Mouse (Mus musculus) thymus, postnatal 0 days (tissue): Measurements from ENCODE around the gene D630045J12Rik. TPM values are rescaled to one million over a fixed set of nuclear protein-coding genes. Genes with fewer than 3 reads are reported as not detected.

Source experiments
- DNase-seq: peaks from one replicate; pipeline ENCODE4 v3.0.0-alpha.2; 2015; ENCODE audit warnings: low spot score
- polyA plus RNA-seq: library from polyadenylated mRNA; unstranded; fragments of >200 nt; fragmentation: Nextera tagmentation; extraction: Ambion mirVana; gene quantifications from 2 replicates; pipeline ENCODE4 v1.2.1, GENCODE M21; 2015

Gene D630045J12Rik
- polyA plus RNA-seq, 1 experiment from 2014 or later: 0.35 TPM

GRCm38 (mm10) chr6:38242833-38243232 is 11.0 kb downstream of the D630045J12Rik start:
- DNase-seq: no peak

GRCm38 (mm10) chr6:38242295-38242830 is 11.4 kb downstream of the D630045J12Rik start:
- DNase-seq: no peak

- no peak for DNase-seq
Measured at GRCm38 (mm10) chr6:38241508-38241907, 12.3 kb downstream of the D630045J12Rik start.

- no peak for DNase-seq
Measured at GRCm38 (mm10) chr6:38240618-38241017, 13.2 kb downstream of the D630045J12Rik start.

GRCm38 (mm10) chr6:38238382-38238781 is 15.4 kb downstream of the D630045J12Rik start:
- DNase-seq: no peak

- DNase-seq: no peak
Measured at GRCm38 (mm10) chr6:38235991-38236658, 17.7 kb downstream of the D630045J12Rik start.

- no peak for DNase-seq
Measured at GRCm38 (mm10) chr6:38233803-38234202, 20.0 kb downstream of the D630045J12Rik start.

GRCm38 (mm10) chr6:38232917-38233316 is 20.9 kb downstream of the D630045J12Rik start:
- DNase-seq: no peak

- DNase-seq: no peak
Measured at GRCm38 (mm10) chr6:38231994-38232393, 21.8 kb downstream of the D630045J12Rik start.

- DNase-seq: no peak
Measured at GRCm38 (mm10) chr6:38224079-38224478, 29.7 kb downstream of the D630045J12Rik start.

- no peak for DNase-seq
Measured at GRCm38 (mm10) chr6:38219261-38219660, 34.5 kb downstream of the D630045J12Rik start.

- DNase-seq: no peak
Measured at GRCm38 (mm10) chr6:38215448-38216110, 38.2 kb downstream of the D630045J12Rik start.

- DNase-seq: no peak
Measured at GRCm38 (mm10) chr6:38207621-38208020, 46.2 kb downstream of the D630045J12Rik start.

- no peak for DNase-seq
Measured at GRCm38 (mm10) chr6:38206941-38207531, 46.8 kb downstream of the D630045J12Rik start.

GRCm38 (mm10) chr6:38205375-38205774 is 48.4 kb downstream of the D630045J12Rik start:
- no peak for DNase-seq

- no peak for DNase-seq
Measured at GRCm38 (mm10) chr6:38203820-38204219, 50.0 kb downstream of the D630045J12Rik start.

GRCm38 (mm10) chr6:38202816-38203215 is 51.0 kb downstream of the D630045J12Rik start:
- DNase-seq: no peak

- no peak for DNase-seq
Measured at GRCm38 (mm10) chr6:38201495-38201894, 52.3 kb downstream of the D630045J12Rik start.

- no peak for DNase-seq
Measured at GRCm38 (mm10) chr6:38199599-38199998, 54.2 kb downstream of the D630045J12Rik start.

- DNase-seq: no peak
Measured at GRCm38 (mm10) chr6:38198727-38199126, 55.1 kb downstream of the D630045J12Rik start.

- no peak for DNase-seq
Measured at GRCm38 (mm10) chr6:38196266-38197189, 57.3 kb downstream of the D630045J12Rik start.
